Mouse (Mus musculus): ENCODE results near the gene Foxm1.

DNA sequence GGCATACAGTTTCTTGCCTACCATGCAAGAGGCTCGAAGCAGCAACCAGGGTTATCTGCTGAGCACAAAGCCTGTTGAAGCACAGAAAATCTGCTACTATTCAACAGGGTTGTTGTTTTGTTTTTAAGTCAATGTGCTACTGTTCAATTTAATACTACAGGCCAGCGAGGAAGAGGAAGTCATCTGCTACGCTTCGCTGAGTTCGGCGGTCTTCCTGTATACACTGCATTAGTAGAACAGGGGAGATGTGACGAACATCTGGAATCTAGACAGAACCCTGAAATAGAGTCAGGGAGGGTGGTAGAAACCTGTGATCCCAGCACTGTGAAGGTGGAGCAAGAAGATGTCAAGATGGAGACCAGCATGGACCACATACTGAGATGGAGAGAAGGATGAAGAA lies 21.0 kb downstream of the Foxm1 start:
- TF ChIP-seq CHD2 (IDR thresholded peaks at IDR 0.05; ENCODE audit: low read depth, low read length) (no peak), ZC3H11A (IDR thresholded peaks at IDR 0.05; ENCODE audit: borderline replicate concordance, low read depth, low read length) (no peak)
